Mouse (Mus musculus) MEL (cell line): ENCODE results near the gene Gm853. TPM values are rescaled to one million over a fixed set of nuclear protein-coding genes. Genes with fewer than 3 reads are reported as not detected.

Source experiments
- DNase-seq: peaks from one replicate; pipeline ENCODE4 v3.0.0; 2011; ENCODE audit warnings: low read depth, low spot score
- H3K27ac ChIP-seq: 2 replicates; pipeline ENCODE4 v1.5.1; 2012; ENCODE audit warnings: low read depth, mild to moderate bottlenecking, control low read depth, low read length, moderate library complexity; ENCODE audit not compliant: control insufficient read depth
- H3K27me3 ChIP-seq, 2 experiments: fragments of 150-350 bp in 1 of 2; sonication (generic) in 1 of 2; 2 replicates each; pipeline ENCODE4 v1.6.1; 2012; ENCODE audit warnings: low read length in 2 of 2, mild to moderate bottlenecking in 2 of 2, improper control_type of control experiment in 1 of 2, moderate library complexity in 1 of 2; ENCODE audit not compliant: insufficient read depth in 2 of 2, control insufficient read depth in 1 of 2
- H3K36me3 ChIP-seq, 2 experiments: 2 replicates each; pipeline ENCODE4 v1.6.1; 2012 to 2014; ENCODE audit warnings: low read length in 2 of 2, improper control_type of control experiment in 1 of 2, inconsistent platforms in 1 of 2, mild to moderate bottlenecking in 1 of 2; ENCODE audit not compliant: insufficient read depth in 2 of 2, control insufficient read depth in 1 of 2
- H3K4me1 ChIP-seq, 2 experiments: fragments of 150-350 bp in 1 of 2; sonication (generic) in 1 of 2; 2 replicates each; pipeline ENCODE4 v1.6.1; 2012; ENCODE audit warnings: low read length in 2 of 2, improper control_type of control experiment in 1 of 2, mild to moderate bottlenecking in 1 of 2; ENCODE audit not compliant: insufficient read depth in 2 of 2, control insufficient read depth in 1 of 2
- H3K4me3 ChIP-seq, 2 experiments: fragments of 150-350 bp in 1 of 2; sonication (generic) in 1 of 2; 2 replicates each; pipeline ENCODE4 v1.5.1; 2012; ENCODE audit warnings: low read depth in 2 of 2, low read length in 2 of 2, mild to moderate bottlenecking in 2 of 2, moderate library complexity in 2 of 2, control low read depth in 1 of 2, improper control_type of control experiment in 1 of 2; ENCODE audit not compliant: control insufficient read depth in 1 of 2, insufficient read depth in 1 of 2
- H3K79me2 ChIP-seq: 2 replicates; pipeline ENCODE4 v1.6.1; 2012; ENCODE audit warnings: mild to moderate bottlenecking, low read length, moderate library complexity; ENCODE audit not compliant: control insufficient read depth, poor library complexity, insufficient read depth
- H3K9ac ChIP-seq: 2 replicates; pipeline ENCODE4 v1.6.1; 2012; ENCODE audit warnings: low read depth, mild to moderate bottlenecking, control low read depth, low read length, moderate library complexity; ENCODE audit not compliant: control insufficient read depth, poor library complexity, severe bottlenecking
- H3K9me3 ChIP-seq: fragments of 150-350 bp; sonication (generic); replicated peaks from 2 replicates; pipeline ENCODE4 v1.6.1; 2012; ENCODE audit warnings: mild to moderate bottlenecking, low read length, improper control_type of control experiment, moderate library complexity; ENCODE audit not compliant: insufficient read depth
- BHLHE40 ChIP-seq: IDR thresholded peaks from 2 replicates; pipeline ENCODE4 v1.6.1; 2012; ENCODE audit warnings: low read depth, mild to moderate bottlenecking, inconsistent platforms, low read length, improper control_type of control experiment, borderline replicate concordance
- CTCF ChIP-seq, 3 experiments: IDR thresholded peaks in 2 of 3; conservative IDR thresholded peaks in 1 of 3; 2 replicates each; pipeline ENCODE4 v1.5.1; 2011 to 2012; ENCODE audit warnings: low read length in 3 of 3, low read depth in 2 of 3, mild to moderate bottlenecking in 2 of 3, improper control_type of control experiment in 1 of 3, inconsistent platforms in 1 of 3, mixed read lengths in 1 of 3, moderate library complexity in 1 of 3; ENCODE audit not compliant: control insufficient read depth in 1 of 3, insufficient read depth in 1 of 3, poor library complexity in 1 of 3, severe bottlenecking in 1 of 3
- E2F4 ChIP-seq: IDR thresholded peaks from 2 replicates; pipeline ENCODE4 v1.6.1; 2011; ENCODE audit warnings: low read depth, low read length, improper control_type of control experiment, borderline replicate concordance
- ELF1 ChIP-seq: IDR thresholded peaks from 2 replicates; pipeline ENCODE4 v1.6.1; 2014; ENCODE audit warnings: low read depth, mild to moderate bottlenecking, inconsistent platforms, low read length, improper control_type of control experiment, moderate library complexity
- ETS1 ChIP-seq: IDR thresholded peaks from 2 replicates; pipeline ENCODE4 v1.6.1; 2012; ENCODE audit warnings: low read depth, mild to moderate bottlenecking, inconsistent platforms, low read length, improper control_type of control experiment, moderate library complexity
- GATA1 ChIP-seq: IDR thresholded peaks from 2 replicates; pipeline ENCODE4 v1.6.1; 2011; ENCODE audit warnings: low read depth, low read length, improper control_type of control experiment
- MAX ChIP-seq: IDR thresholded peaks from 2 replicates; pipeline ENCODE4 v1.6.1; 2011; ENCODE audit warnings: low read length, improper control_type of control experiment
- MEF2A ChIP-seq: IDR thresholded peaks from 2 replicates; pipeline ENCODE4 v1.6.1; 2014; ENCODE audit warnings: low read depth, mild to moderate bottlenecking, inconsistent platforms, low read length, improper control_type of control experiment; ENCODE audit not compliant: poor library complexity, insufficient replicate concordance, severe bottlenecking; ENCODE audit errors: extremely low read depth
- MYB ChIP-seq: IDR thresholded peaks from 2 replicates; pipeline ENCODE4 v1.6.1; 2011; ENCODE audit warnings: mild to moderate bottlenecking, low read depth, low read length, improper control_type of control experiment
- MYC ChIP-seq: IDR thresholded peaks from 2 replicates; pipeline ENCODE4 v1.6.1; 2011; ENCODE audit warnings: low read depth, mild to moderate bottlenecking, low read length, improper control_type of control experiment, moderate library complexity
- NELFE ChIP-seq: IDR thresholded peaks from 2 replicates; pipeline ENCODE4 v1.6.1; 2011; ENCODE audit warnings: low read depth, low read length, improper control_type of control experiment
- SMC3 ChIP-seq: IDR thresholded peaks from 2 replicates; pipeline ENCODE4 v1.6.1; 2011; ENCODE audit warnings: low read depth, low read length, improper control_type of control experiment
- USF1 ChIP-seq: IDR thresholded peaks from 2 replicates; pipeline ENCODE4 v1.6.1; 2014; ENCODE audit warnings: low read depth, mild to moderate bottlenecking, inconsistent platforms, low read length, improper control_type of control experiment, moderate library complexity
- USF2 ChIP-seq, 2 experiments: IDR thresholded peaks; 2 replicates each; pipeline ENCODE4 v1.6.1; 2011 to 2012; ENCODE audit warnings: improper control_type of control experiment in 2 of 2, low read length in 2 of 2, borderline replicate concordance in 1 of 2, inconsistent platforms in 1 of 2, low read depth in 1 of 2, mild to moderate bottlenecking in 1 of 2; ENCODE audit not compliant: insufficient read depth in 1 of 2
- ZC3H11A ChIP-seq: IDR thresholded peaks from 2 replicates; pipeline ENCODE4 v1.6.1; 2012; ENCODE audit warnings: low read depth, mild to moderate bottlenecking, inconsistent platforms, low read length, improper control_type of control experiment
- ZKSCAN1 ChIP-seq: IDR thresholded peaks from 2 replicates; pipeline ENCODE4 v1.6.1; 2012; ENCODE audit warnings: low read depth, mild to moderate bottlenecking, inconsistent platforms, low read length, improper control_type of control experiment, moderate library complexity
- ZMIZ1 ChIP-seq: IDR thresholded peaks from 2 replicates; pipeline ENCODE4 v1.6.1; 2012; ENCODE audit warnings: low read depth, mild to moderate bottlenecking, inconsistent platforms, low read length, improper control_type of control experiment, moderate library complexity
- ZNF384 ChIP-seq: IDR thresholded peaks from 2 replicates; pipeline ENCODE4 v1.6.1; 2012; ENCODE audit warnings: low read depth, mild to moderate bottlenecking, inconsistent platforms, low read length, improper control_type of control experiment
- polyA plus RNA-seq, 2 experiments: library from polyadenylated mRNA; stranded (reverse) in 1 of 2; unstranded in 1 of 2; fragments of >175 nt in 1 of 2; fragments of >200 nt in 1 of 2; gene quantifications; 2 replicates each; pipeline versions ENCODE4 v1.2.1 to v1.2.4; 2012; ENCODE audit warnings: low replicate concordance in 2 of 2, low read depth in 1 of 2; ENCODE audit not compliant: insufficient read length in 2 of 2, insufficient read depth in 1 of 2, missing spikeins in 1 of 2
- total RNA-seq: library from RNA; depleted of rRNA; stranded (reverse); fragments of 300-350 nt; gene quantifications from 2 replicates; pipeline ENCODE4 v1.2.3, GENCODE M21; 2012

Gene Gm853
- total and polyA plus RNA-seq, 3 experiments: 0.04 TPM; not detected in 2

- no peaks in the 10 kb centered on the region for H3K79me2 ChIP-seq
- no peak overlapping the region for H3K4me3 ChIP-seq
- H3K27me3 ChIP-seq: no peaks in the 10 kb centered on the region
- no peak overlapping the region for H3K9ac ChIP-seq
- H3K36me3 ChIP-seq: no peaks in the 10 kb centered on the region
- H3K4me1 ChIP-seq: peaks cover 0 to 6% of the 10 kb centered on the region in 2 experiments; a peak in 2 of 4 replicates
- no peak overlapping the region for H3K27ac ChIP-seq
- no peaks in the 10 kb centered on the region for H3K9me3 ChIP-seq
- TF ChIP-seq ZNF384: no peak
- no peak for TF ChIP-seq MYB
- no peak for TF ChIP-seq ZMIZ1
- TF ChIP-seq ETS1: no peak
- no peak for TF ChIP-seq ZC3H11A
- no peak for TF ChIP-seq ELF1
- TF ChIP-seq BHLHE40: no peak
- TF ChIP-seq ZKSCAN1: no peak
- no peak for TF ChIP-seq USF1
- TF ChIP-seq NELFE: no peak
- TF ChIP-seq E2F4: no peak
- no peak for TF ChIP-seq USF2 (IDR thresholded peaks at IDR 0.05; ENCODE audit: borderline replicate concordance in 1 of 2, insufficient read depth in 1 of 2, low read depth in 1 of 2, low read length in 2 of 2)
- no peak for TF ChIP-seq MAX
- no peak for TF ChIP-seq MYC
- no peak for TF ChIP-seq MEF2A
- DNase-seq: no peak
Observed at GRCm38 (mm10) chr4:130242956-130243355, 20.8 kb upstream of the Gm853 start.

GRCm38 (mm10) chr4:130240695-130241094 is 18.5 kb upstream of the Gm853 start:
- peak; percentile 45 to 59 (median 58) for TF ChIP-seq CTCF (IDR thresholded peaks at IDR 0.05 in 2 of 3, conservative IDR thresholded peaks at IDR 0.05 in 1 of 3; ENCODE audit: control insufficient read depth in 1 of 3, insufficient read depth in 1 of 3, low read depth in 2 of 3, low read length in 3 of 3, poor library complexity in 1 of 3, severe bottlenecking in 1 of 3)
- TF ChIP-seq SMC3: peak; percentile 56
- no peak for TF ChIP-seq GATA1

More at GRCm38 (mm10) chr4:130240695-130241094, 18.5 kb upstream of the Gm853 start:
- H3K9ac ChIP-seq: no peak overlapping the region
- no peak overlapping the region for H3K27ac ChIP-seq
- no peaks in the 10 kb centered on the region for H3K27me3 ChIP-seq
- H3K79me2 ChIP-seq: no peaks in the 10 kb centered on the region
- H3K36me3 ChIP-seq: no peaks in the 10 kb centered on the region
- H3K9me3 ChIP-seq: no peaks in the 10 kb centered on the region
- no peak overlapping the region for H3K4me3 ChIP-seq
- peaks cover 0 to 6% of the 10 kb centered on the region in 2 experiments; a peak in 2 of 4 replicates for H3K4me1 ChIP-seq
- DNase-seq: peak; percentile 56
